Mouse (Mus musculus) mesoderm, embryonic 11.5 days (tissue): ENCODE results near the gene Cdk2ap2.
"Not testable (repeated sequence)": the region's sequence is repeated elsewhere in the genome, so short reads cannot be mapped to it uniquely, and the experiment has no call there.

ENCODE experiments used
- DNase-seq: peaks from one replicate; pipeline ENCODE4 v3.0.0-alpha.2; 2012; ENCODE audit warnings: low read depth, low spot score

Gene Cdk2ap2

DNA sequence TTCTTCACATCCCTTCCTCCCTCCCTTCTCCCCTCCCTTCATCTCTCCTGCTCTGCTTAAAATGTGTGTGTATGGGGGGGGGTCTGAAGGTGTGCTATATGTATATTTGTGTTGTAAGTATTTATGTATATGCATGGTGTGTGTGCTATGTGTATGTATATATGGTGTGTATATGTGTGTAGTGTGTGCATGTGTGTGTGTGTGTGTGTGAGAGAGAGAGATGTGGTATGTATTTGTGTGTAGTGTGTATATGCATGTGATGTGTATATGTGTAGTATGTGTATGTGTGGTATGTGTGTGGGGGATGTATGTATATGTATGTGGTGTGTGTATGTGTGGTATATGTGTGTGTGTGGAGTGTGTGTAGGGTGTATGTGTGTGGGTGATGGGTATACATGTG, 30.1 kb upstream of the Cdk2ap2 start:
- DNase-seq = no peak

DNA sequence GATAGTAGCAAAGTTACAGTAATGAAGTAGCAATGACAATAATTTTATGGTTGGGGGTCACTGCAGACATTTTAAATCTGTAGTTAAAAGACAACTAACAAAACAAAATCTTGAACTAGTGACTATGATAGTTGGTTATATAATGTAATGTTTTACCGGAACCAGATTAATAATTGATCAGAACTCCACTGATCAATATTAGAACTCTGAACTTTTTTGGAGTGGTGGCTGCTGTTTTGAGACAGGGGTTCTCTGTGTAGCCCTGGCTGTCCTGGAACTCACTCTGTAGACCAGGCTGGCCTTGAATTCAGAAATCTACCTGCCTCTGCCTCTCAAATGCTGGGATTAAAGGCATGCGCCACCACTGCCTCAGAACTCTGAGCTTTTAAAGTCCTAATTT, 28.7 kb upstream of the Cdk2ap2 start:
- DNase-seq = not testable (repeated sequence)

DNA sequence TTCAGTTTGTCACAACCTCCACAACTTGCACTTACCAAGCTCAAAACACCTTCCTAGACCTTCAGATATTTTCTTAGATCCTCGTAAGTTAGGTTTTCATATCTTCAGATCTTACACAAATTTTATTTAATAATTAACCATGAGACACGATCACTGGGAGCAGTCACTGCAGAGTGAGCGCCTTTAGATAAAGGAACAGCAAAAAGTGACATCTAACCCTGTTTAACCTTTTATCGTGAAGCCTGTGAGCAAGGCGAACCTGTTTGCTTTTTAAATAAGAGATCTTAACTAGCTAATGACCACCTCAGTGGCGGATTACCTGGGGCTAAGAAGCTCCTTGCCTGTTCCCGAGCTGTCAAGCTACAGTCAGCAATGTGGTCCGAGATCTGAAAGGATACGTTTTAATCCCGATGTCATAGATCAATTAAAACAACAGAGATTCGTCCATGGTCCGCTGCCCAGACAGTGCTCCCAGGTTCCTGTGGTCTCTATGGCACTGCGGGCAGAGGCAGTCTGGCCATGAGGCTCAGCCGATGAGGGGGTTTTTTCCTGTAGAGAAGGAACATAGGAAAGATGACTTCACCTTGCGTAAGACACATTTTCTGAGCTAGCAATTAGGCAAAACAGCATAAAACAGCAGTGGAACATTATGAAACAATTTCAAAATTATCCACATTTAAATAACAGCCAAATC, 28.1 kb upstream of the Cdk2ap2 start:
- no peak for DNase-seq

DNA sequence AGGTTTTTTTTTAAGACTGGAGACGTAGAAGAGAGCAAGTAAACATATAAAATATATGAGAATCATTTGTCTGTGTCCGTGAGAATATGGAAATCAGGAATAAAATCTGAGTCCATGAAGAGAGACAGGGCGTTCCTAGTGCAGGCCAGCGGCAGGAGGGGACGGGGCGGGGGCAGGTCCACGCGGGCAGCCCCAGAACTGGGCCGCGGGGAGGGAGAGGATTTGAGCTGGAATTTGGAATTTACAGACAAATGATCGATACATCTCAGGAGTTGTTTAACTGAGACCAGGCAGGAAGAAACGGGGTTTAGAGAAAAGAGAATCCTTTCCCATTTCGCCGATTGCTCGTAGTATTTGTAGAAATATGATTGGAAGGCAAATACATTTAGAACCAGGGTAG, 26.7 kb upstream of the Cdk2ap2 start:
- no peak for DNase-seq

DNA sequence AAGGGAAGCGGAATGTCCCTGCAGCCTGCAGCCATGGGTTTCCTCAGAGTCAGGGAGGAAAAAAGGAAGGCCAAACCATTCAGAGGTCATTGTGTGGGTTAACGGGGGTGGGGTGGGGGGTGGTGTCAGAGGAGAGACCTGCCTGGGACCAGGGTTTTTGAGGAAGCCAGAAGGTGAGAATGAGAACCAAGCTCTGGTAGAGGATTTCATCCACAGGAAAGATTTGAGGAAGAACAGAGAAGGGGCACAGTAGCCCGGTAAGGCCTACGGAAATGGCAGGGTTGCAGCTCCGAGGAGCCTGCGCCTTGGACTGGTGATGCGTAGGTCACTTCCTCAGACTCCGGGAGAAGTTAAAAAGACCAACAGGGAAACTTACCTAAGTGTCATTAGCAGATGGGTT, 26.2 kb upstream of the Cdk2ap2 start:
- no peak for DNase-seq

DNA sequence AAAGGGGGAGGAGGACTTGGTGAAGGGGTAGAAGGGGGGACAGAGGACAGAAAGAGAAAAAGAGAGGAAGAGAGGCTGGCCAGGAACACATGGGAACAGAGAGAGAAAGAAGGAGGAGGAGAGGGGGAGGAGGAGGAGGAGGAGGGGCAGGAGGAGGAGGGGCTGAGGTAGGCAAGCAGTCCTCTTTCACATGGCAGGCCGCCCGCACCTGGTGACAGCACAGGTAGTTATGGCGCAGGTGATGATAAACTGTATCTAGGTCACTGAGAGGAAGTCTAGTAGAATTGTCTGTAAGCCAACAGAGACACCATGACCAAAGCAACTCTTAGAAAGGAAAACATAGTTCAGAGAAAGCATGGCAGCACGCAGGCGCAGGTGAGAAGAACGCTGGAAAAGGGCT, 25.6 kb upstream of the Cdk2ap2 start:
- DNase-seq = no peak

DNA sequence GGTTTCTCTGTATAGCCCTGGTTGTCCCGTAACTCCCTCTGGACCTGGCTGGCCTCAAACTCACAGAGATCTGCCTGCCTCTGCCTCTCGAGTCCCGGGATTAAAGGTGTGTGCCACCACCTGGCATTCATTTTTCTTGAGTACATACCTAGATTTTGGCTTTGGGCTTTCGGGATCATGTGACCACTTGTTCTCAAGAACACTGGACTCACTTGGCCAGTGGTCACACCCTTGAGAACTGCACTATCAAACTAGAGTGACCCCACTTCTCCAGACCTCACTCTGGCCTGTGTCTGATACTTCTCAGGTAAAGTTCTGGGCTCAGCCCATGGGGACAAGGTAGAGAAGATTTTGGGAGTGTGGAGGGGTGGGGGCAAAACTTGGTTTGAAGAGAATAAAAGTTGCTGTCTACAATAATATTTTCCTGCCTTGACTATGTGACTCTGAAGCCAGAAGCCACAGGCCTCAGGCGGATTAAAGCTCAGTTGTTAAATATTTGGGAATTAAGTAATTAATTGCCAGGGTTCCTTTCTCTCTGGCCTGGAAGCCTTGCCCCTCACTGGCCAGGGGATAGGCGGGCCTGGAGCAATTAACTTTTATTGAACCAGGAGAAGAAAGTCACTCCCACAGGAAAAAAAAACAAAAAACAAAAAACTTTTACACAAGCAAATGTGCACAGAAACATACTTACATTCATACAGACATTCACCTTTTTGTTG, 24.1 kb upstream of the Cdk2ap2 start:
- no peak for DNase-seq

DNA sequence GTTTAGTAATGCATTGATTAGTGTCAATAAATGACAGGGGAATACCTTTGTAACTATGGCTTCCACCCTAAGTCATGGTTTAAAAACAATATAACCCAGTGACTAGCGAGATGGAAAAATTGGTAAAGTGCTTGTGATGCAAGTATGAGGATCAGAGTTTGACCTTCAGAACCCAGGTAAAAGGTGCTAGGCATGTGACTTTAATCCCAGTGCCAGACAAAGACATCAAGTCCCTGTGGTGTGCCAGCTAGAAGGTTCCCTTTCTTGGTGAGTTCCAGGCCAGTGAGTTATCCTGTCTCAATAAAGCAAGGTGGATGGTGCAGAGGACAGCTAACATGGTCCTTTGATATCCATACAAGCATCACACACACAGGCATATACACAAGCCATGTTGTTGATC, 21.5 kb upstream of the Cdk2ap2 start:
- no peak for DNase-seq

DNA sequence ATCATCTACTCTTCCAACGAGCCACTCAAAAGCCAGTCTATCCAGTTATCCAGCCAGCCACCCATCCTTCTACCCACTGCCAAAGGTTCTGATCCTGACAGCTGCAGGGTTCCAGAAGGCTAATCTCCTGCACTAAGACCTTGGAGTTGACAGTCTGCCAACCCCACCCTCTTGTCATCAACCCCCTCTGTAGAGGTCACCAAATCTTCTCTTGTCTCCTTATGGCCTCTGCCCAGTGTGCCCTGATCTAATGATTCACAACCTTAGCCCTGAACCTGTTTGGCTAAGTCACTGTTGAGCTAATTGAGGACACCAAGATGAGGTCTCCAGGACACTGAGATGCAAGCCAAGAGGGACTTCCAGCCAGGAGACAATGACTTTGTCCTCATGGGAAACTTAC, 17.4 kb upstream of the Cdk2ap2 start:
- DNase-seq = no peak

DNA sequence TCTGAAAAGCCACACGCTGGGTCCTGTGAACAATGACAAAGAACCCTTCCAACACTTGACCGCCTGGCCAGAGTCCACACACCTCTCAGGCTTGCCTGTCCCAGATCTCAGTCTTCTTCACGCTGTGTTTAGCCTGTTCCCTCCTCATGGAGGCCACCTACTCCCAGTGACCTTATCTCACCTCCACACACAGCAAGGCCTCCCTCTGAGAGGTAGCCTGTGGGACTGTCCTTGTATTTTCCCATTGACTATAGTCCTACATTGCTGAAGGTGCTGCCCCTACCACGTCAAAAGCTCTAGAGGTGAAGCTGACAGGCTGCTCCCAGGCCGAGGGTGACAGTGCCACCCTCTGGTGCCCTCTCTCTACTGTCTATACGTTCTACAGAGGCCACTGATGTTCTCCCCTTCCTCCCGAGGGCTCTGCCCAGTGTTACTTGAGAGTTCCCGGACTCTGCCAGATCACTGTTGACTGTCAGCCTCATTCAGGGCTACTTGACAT, 16.4 kb upstream of the Cdk2ap2 start:
- no peak for DNase-seq

DNA sequence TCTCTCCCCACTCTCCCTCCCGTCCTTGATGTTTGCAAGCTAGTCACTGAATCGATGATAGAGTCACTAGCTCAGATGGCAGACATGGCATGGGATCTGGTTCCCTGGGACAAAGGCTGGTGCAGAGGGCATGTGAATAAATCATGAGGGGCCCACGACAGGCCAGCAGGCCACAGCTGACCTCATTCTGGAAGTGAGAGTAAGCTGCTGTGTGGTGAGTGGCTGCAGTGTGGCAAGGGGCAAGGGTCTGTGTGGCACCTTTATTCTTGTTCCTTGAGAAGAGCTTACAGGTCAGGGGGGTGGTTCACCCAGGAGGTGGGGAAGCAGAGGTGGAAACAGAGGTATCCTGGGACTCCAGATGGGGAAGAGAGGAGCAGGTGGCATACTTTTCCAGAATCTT, 15.6 kb upstream of the Cdk2ap2 start, which contains the start of gene Cabp2:
TSS of gene Cabp2 (plus strand) at position 185 of the 400 bp plus-strand sequence.
- DNase-seq = no peak

DNA sequence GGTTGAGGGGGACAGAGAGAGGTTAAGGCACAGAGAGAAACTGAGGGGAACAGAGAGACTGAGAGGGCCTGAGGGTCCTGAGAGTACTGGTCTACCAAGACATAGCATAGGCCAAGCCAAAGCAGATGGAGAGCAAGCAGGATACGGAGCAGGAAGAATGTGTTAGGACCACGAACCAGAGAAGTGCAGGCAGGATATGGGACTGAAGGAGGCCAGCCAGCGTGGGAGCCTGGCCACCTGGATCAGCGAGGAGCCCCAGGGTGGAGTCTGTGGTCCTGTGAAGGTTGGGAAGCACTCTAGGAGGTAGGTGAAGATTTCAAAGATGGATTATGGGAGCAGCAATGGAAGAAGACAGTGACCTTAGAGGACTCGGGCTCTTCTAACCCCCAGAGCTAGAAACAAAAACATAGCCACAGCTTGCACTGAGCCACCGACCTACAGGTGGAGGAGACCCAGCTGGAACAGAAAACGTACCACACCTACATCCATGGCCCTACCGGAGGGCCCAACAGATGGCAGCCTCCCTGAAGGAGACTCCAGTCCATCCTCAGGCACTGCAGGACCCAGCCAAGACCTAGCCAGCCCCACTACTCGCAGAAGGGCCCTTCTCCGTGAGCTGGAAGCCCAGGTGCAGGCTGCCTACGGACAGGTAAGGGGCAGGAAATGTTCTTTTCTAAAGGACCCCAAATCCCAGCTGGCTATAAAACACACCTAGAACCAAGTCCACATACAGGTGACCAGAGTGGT, 14.6 kb upstream of the Cdk2ap2 start:
- DNase-seq = no peak

DNA sequence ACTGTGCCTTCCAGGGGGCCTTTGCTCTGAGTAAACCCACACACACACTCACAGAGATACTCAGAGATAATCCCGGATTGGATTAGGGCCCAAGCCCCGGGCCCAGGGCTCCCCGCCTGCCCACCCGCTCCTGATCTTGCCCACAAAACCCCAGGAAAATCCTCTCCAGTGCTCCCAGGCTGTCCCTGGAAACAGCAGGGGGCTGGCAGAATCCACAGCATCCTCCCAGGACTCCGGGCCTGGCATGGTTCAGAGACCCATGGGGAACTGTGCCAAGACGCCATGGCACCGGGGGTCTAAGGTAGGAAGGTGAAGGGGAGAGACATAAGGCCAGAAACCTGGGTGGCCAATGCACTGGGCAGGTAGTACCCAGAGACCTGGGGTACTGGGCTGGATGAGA, 13.7 kb upstream of the Cdk2ap2 start:
- DNase-seq = no peak

DNA sequence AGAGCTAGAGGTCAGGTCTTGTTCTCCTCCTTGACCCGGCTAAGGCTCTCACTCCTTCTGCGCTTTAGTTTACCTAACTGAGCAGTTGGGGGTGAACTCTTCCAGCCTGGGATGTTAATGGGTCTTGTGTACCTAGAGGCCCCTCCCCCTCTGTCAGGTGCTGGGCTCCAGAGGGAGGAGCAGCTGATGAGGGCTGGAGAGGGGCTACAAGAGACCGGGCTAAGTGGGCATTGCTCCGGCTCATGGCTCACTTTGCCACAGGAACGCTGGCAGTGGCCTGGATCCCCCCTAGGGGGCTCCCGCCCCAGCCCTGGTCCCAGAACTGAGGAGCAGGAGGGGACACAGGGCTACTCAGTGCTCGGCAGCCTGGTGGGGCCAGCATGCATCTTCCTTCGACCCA, 13.2 kb upstream of the Cdk2ap2 start:
- DNase-seq = no peak

DNA sequence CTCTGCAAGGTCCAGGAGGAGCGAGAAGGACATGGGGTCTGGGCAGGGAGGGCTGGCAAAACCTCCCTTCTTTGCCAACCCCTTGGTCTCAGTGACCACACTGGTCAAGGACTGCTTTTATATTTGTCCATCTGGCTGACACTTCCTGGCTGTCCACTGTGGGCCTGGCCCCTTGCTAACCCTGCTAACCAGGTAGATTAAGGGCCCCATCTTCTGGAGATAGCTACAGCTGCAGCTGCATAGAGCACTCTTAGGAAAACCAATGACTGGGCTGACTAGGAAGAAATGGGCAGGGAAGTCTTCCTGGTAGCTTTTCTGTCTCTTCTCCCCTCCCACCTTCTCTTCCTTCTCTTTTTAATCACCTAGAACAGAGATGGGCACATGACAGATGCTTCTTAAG, 12.0 kb upstream of the Cdk2ap2 start:
- no peak for DNase-seq

DNA sequence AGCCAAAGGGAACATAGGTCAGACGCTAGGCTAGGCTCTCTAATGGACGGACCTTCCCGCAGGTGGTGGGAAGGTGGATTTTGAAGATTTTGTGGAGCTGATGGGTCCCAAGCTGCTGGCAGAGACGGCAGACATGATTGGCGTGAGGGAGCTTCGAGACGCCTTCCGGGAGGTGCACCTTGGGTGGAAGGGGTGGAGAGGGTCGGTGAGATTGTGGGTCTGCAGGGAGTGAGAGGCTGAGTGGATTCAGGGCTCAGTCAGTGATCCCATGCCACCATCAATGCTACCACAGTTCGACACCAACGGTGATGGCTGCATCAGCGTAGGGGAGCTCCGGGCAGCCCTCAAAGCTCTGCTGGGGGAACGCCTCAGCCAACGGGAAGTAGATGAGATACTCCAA, 10.8 kb upstream of the Cdk2ap2 start:
- no peak for DNase-seq

DNA sequence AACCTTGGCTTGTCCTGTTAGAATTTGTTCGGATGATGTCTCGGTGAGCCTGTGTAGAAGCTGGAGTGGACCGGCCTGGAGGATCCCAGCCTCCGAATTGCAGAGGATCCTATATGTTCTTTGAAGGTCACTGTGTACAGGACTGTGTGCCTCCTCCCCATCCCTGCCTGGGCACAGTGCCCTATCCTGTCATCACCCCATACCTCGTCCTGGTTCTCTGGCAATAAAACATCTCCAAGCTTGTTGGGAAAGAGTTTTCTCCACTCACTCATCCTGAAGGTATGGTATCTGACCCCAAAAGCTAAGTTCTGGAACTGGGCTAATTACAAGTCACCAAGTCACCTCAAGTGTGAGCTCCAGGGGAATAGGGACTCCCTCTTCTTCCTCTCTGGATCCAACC, 9.9 kb upstream of the Cdk2ap2 start:
- DNase-seq = no peak

DNA sequence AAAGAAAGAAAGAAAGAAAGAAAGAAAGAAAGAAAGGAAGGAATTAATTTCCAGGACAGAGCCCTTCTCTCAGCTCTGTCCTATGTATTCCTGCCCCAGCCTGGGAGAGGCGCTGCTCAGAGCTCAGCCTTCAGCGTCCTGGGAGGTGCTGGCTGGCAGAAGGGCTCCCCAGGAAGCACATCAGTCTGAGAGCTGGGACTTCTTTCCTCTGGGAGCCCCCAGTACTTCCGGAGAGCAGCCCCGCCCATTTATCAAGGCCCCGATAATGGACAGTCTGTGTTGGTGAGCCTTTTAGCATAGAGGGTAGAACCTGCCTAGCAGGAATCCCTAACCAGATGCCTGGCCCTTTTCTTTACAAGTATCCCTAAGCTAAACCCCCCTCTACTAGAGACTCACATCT, 8.8 kb upstream of the Cdk2ap2 start:
- no peak for DNase-seq

DNA sequence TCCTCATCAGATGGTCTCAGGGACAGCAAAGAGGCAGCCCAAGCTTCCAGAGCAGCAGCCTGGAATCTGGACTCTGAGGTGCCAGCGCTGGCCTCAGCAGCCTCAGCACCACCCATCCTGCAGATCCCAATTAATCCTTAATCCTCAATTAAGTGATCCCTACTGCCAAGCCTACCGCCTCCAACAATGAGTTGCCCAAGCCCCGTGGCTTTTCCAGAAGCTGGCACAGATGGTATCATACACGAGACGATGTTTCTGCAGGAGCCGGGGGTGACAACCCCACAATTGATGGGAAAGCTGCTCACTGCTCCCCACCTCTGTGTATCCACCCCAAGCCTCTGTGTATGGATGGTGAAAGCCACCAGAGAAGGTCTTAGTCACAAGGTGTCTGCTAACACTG, 7.9 kb upstream of the Cdk2ap2 start:
- no peak for DNase-seq

DNA sequence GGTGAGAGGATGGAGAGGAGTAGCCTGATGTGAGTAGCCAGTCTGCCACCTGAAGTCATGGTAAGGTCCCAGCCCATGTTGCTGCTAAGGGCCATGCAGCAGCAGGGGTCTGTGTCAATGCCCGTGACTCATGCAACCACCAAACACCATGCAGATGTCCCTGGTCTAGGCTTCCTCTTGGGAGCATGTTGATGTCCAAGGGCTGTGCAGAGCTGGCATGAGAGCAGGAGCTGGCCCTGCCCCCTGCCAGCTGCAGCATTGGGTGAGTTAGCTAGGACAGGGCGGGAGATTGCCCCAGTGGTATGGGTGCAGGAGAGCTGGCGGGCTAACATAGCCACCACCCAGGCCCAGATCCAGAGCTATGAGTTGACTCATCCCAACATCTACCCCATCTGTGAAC, 6.5 kb upstream of the Cdk2ap2 start:
- no peak for DNase-seq

DNA sequence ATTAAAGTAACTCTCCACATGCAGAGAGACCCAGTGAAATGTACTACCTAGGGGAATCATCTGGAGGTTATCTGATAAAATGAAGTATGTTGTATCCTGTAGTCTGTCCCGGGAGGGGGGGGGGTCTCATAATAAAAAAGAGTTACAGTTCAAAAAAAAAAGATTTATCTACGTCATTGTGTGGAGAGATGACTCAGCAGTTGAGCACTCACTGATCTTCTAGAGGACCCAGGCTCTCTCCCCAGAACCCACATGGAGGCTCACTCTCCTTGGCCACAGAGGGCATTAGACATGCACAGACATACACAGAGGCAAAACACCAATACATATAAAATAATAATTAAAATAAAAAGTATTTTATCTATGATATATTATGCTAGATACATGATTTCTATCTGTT, 5.6 kb upstream of the Cdk2ap2 start:
- no peak for DNase-seq

DNA sequence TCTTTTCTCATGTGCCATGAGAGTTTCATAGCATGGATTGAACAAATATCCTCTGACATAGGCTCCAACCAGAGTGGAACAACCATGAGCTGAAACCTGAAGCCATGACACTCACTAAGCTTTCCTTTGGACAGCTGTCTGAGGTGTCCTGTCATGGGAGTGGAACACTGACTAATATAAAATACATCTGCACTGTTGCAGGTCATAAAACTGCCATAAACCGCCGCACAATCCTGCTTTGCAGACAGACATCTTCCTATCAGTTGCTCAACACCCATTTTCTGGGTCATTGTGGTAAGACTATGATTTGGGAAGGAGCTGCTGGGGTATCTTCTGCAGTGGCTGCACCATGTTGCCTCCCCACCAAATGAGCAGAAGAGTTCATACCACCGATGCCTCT, 4.2 kb upstream of the Cdk2ap2 start:
- DNase-seq = no peak

DNA sequence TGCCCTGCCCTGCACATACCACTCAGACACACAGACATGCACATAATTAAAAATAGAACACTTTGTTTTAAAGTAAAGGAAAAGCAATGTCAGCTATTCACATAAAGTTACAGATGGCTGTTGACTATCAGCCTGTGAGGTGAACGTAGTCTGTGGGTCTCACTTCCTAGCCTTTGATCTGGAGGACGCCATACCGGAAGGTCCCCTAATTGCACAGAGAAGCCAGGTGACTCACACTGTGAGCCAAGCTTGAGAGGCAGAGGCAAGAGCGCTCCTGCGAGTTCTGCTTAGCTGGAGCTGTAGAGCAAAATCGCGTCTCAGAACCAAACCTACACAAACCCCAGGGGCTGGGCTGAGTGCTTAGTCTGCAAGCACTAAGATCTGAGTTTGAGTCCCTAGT, 3.2 kb upstream of the Cdk2ap2 start:
- no peak for DNase-seq
